Mouse (Mus musculus): ENCODE results near the gene Yif1a. TPM values are rescaled to one million over a fixed set of nuclear protein-coding genes. Genes with fewer than 3 reads are reported as not detected.

Yif1a gene
- total and polyA plus RNA-seq, 3 experiments: 11.3 to 44.2 (median 12.8) TPM

- peaks cover 12% of the 10 kb centered on the region for H3K27me3 ChIP-seq (ENCODE audit: insufficient read depth, low read length)
- no peak for DNase-seq (ENCODE audit: low spot score)
- no peak overlapping the region for H3K4me3 ChIP-seq (ENCODE audit: low read depth, low read length)
- no peaks in the 10 kb centered on the region for H3K9me3 ChIP-seq (replicated peaks)
- peaks cover 48% of the 10 kb centered on the region for H3K4me1 ChIP-seq (ENCODE audit: insufficient read depth, low read depth, low read length)
- peaks cover 50% of the 10 kb centered on the region for H3K36me3 ChIP-seq (replicated peaks)
- TF ChIP-seq POLR2AphosphoS5 (IDR thresholded peaks at IDR 0.05; ENCODE audit: insufficient replicate concordance, low read depth, low read length) (no peak), GATA2 (IDR thresholded peaks at IDR 0.05; ENCODE audit: borderline replicate concordance, low read depth, low read length) (no peak), GATA1 (IDR thresholded peaks at IDR 0.05; ENCODE audit: borderline replicate concordance, low read length) (no peak), TAL1 (conservative IDR thresholded peaks at IDR 0.05; ENCODE audit: low read depth, low read length) (no peak), CTCF (IDR thresholded peaks at IDR 0.05; ENCODE audit: low read depth, low read length) (no peak)
- ATAC-seq (ENCODE audit: extremely low read depth, insufficient number of reproducible peaks, low FRiP score, poor library complexity, severe bottlenecking): no peak
Measured at GRCm38 (mm10) chr19:5092083-5092482, 3.7 kb downstream of the Yif1a start.

GRCm38 (mm10) chr19:5093481-5094242 is 5.3 kb downstream of the Yif1a start:
- Histone ChIP-seq H3K27me3 (ENCODE audit: insufficient read depth, low read length) (peaks cover 17% of the 10 kb centered on the region), H3K4me1 (ENCODE audit: insufficient read depth, low read depth, low read length) (peaks cover 49% of the 10 kb centered on the region), H3K9me3 (replicated peaks) (no peaks in the 10 kb centered on the region), H3K36me3 (replicated peaks) (peaks cover 51% of the 10 kb centered on the region), H3K4me3 (ENCODE audit: low read depth, low read length) (no peak overlapping the region)
- DNase-seq (ENCODE audit: low spot score): no peak
- no peak for ATAC-seq (ENCODE audit: extremely low read depth, insufficient number of reproducible peaks, low FRiP score, poor library complexity, severe bottlenecking)
- TF ChIP-seq GATA2 (IDR thresholded peaks at IDR 0.05; ENCODE audit: borderline replicate concordance, low read depth, low read length) (no peak), POLR2AphosphoS5 (IDR thresholded peaks at IDR 0.05; ENCODE audit: insufficient replicate concordance, low read depth, low read length) (no peak), TAL1 (conservative IDR thresholded peaks at IDR 0.05; ENCODE audit: low read depth, low read length) (no peak), GATA1 (IDR thresholded peaks at IDR 0.05; ENCODE audit: borderline replicate concordance, low read length) (no peak), CTCF (IDR thresholded peaks at IDR 0.05; ENCODE audit: low read depth, low read length) (no peak)

DNA sequence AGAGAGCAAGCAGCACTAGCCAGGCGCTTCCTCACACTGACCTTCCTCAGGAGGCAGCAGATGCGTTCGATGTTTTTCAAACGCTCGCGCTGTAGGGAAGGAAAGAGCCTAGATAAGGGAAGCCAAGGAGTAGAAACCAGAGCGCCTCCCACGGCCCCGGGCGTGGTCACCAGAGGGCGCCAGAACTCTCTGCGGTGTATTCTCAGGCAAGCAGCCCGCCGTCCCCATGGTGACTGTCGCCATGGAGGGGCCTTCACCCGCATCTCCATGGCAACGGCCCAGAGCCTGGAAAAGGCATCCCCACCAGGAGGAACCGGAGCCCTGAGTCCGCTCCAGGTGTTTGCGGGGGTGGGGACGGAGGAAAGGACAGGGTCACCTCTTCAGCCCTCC is 5.9 kb downstream of the Yif1a start:
- peak; percentile 64 for TF ChIP-seq CTCF (IDR thresholded peaks at IDR 0.05; ENCODE audit: low read depth, low read length)
- no peak for TF ChIP-seq GATA2 (IDR thresholded peaks at IDR 0.05; ENCODE audit: borderline replicate concordance, low read depth, low read length)
- TF ChIP-seq TAL1 (conservative IDR thresholded peaks at IDR 0.05; ENCODE audit: low read depth, low read length): no peak

DNA sequence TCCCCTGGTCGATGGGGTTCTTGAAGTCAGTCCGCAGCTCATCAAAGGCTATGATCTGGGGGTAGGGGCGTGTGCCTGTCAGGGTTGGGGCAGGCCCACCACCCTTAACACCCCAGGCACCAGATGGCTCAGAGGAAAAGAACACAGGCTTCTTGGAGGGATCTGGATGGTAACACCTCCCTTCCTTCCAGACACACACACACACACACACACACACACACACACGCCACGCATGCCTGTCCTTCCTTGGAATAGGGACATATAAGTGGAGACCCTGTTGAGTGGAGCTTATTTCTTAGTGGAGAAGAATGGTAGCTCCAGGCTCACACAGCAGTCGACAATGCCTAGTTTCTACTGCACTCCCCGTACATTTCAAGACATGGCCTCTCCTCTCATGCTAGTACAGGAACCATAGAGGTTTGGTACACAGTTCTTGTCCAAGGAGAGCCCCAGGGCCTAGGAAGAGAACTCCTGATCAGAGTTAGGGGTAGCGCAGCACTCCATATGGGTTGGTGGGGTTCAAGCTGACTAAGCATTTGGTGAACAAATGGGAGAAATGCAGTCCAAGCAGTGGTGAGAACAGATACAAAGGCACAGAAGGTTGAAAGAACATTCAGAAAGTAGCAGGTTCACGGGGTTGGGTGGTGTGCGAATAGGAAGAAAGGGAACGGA is 6.5 kb downstream of the Yif1a start:
- ATAC-seq (ENCODE audit: extremely low read depth, insufficient number of reproducible peaks, low FRiP score, poor library complexity, severe bottlenecking): no peak
- no peaks in the 10 kb centered on the region for H3K9me3 ChIP-seq (replicated peaks)
- no peak for DNase-seq (ENCODE audit: low spot score)
- no peak for TF ChIP-seq POLR2AphosphoS5 (IDR thresholded peaks at IDR 0.05; ENCODE audit: insufficient replicate concordance, low read depth, low read length)
- TF ChIP-seq CTCF (IDR thresholded peaks at IDR 0.05; ENCODE audit: low read depth, low read length): no peak
- TF ChIP-seq GATA1 (IDR thresholded peaks at IDR 0.05; ENCODE audit: borderline replicate concordance, low read length): no peak
- TF ChIP-seq TAL1 (conservative IDR thresholded peaks at IDR 0.05; ENCODE audit: low read depth, low read length): no peak
- no peak for TF ChIP-seq GATA2 (IDR thresholded peaks at IDR 0.05; ENCODE audit: borderline replicate concordance, low read depth, low read length)
- H3K27me3 ChIP-seq (ENCODE audit: insufficient read depth, low read length): peaks cover 17% of the 10 kb centered on the region
- peaks cover 55% of the 10 kb centered on the region for H3K36me3 ChIP-seq (replicated peaks)
- H3K4me1 ChIP-seq (ENCODE audit: insufficient read depth, low read depth, low read length): peaks cover 47% of the 10 kb centered on the region
- no peak overlapping the region for H3K4me3 ChIP-seq (ENCODE audit: low read depth, low read length)

More for the DNA sequence above, 5.9 kb downstream of the Yif1a start:
- Histone ChIP-seq H3K9me3 (replicated peaks) (no peaks in the 10 kb centered on the region), H3K4me3 (ENCODE audit: low read depth, low read length) (no peak overlapping the region), H3K4me1 (ENCODE audit: insufficient read depth, low read depth, low read length) (peaks cover 48% of the 10 kb centered on the region), H3K27me3 (ENCODE audit: insufficient read depth, low read length) (peaks cover 17% of the 10 kb centered on the region), H3K36me3 (replicated peaks) (peaks cover 55% of the 10 kb centered on the region)
- DNase-seq (ENCODE audit: low spot score): peak; percentile 82
- peak; percentile 66 for ATAC-seq (ENCODE audit: extremely low read depth, insufficient number of reproducible peaks, low FRiP score, poor library complexity, severe bottlenecking)

GRCm38 (mm10) chr19:5095887-5096474 is 7.6 kb downstream of the Yif1a start:
- ATAC-seq (ENCODE audit: extremely low read depth, insufficient number of reproducible peaks, low FRiP score, poor library complexity, severe bottlenecking) (no peak), DNase-seq (ENCODE audit: low spot score) (no peak)
- Histone ChIP-seq H3K4me3 (ENCODE audit: low read depth, low read length) (no peak overlapping the region), H3K36me3 (replicated peaks) (peaks cover 56% of the 10 kb centered on the region), H3K27me3 (ENCODE audit: insufficient read depth, low read length) (peaks cover 17% of the 10 kb centered on the region), H3K9me3 (replicated peaks) (no peaks in the 10 kb centered on the region), H3K4me1 (ENCODE audit: insufficient read depth, low read depth, low read length) (peaks cover 47% of the 10 kb centered on the region)
- TF ChIP-seq GATA1 (IDR thresholded peaks at IDR 0.05; ENCODE audit: borderline replicate concordance, low read length) (no peak), POLR2AphosphoS5 (IDR thresholded peaks at IDR 0.05; ENCODE audit: insufficient replicate concordance, low read depth, low read length) (no peak), CTCF (IDR thresholded peaks at IDR 0.05; ENCODE audit: low read depth, low read length) (no peak), GATA2 (IDR thresholded peaks at IDR 0.05; ENCODE audit: borderline replicate concordance, low read depth, low read length) (no peak), TAL1 (conservative IDR thresholded peaks at IDR 0.05; ENCODE audit: low read depth, low read length) (no peak)
